Mouse (Mus musculus) MEL (cell line): ENCODE measurements around the gene Slc46a2.

Experiments used
- CTCF ChIP-seq, 3 experiments: IDR thresholded peaks in 2 of 3; conservative IDR thresholded peaks in 1 of 3; 2 replicates each; pipeline ENCODE4 v1.5.1; 2011 to 2012; ENCODE audit warnings: low read length in 3 of 3, low read depth in 2 of 3, mild to moderate bottlenecking in 2 of 3, improper control_type of control experiment in 1 of 3, inconsistent platforms in 1 of 3, mixed read lengths in 1 of 3, moderate library complexity in 1 of 3; ENCODE audit not compliant: control insufficient read depth in 1 of 3, insufficient read depth in 1 of 3, poor library complexity in 1 of 3, severe bottlenecking in 1 of 3
- USF1 ChIP-seq: IDR thresholded peaks from 2 replicates; pipeline ENCODE4 v1.6.1; 2014; ENCODE audit warnings: low read depth, mild to moderate bottlenecking, inconsistent platforms, low read length, improper control_type of control experiment, moderate library complexity

GRCm38 (mm10) chr4:59894977-59895575, 19.8 kb downstream of the Slc46a2 start:
- TF ChIP-seq USF1 (no peak), CTCF (IDR thresholded peaks at IDR 0.05 in 2 of 3, conservative IDR thresholded peaks at IDR 0.05 in 1 of 3; ENCODE audit: control insufficient read depth in 1 of 3, insufficient read depth in 1 of 3, low read depth in 2 of 3, low read length in 3 of 3, poor library complexity in 1 of 3, severe bottlenecking in 1 of 3) (no peak)
